Comparison of ENCODE assay signal across 18 mouse cellular contexts in the genomic region with DNA sequence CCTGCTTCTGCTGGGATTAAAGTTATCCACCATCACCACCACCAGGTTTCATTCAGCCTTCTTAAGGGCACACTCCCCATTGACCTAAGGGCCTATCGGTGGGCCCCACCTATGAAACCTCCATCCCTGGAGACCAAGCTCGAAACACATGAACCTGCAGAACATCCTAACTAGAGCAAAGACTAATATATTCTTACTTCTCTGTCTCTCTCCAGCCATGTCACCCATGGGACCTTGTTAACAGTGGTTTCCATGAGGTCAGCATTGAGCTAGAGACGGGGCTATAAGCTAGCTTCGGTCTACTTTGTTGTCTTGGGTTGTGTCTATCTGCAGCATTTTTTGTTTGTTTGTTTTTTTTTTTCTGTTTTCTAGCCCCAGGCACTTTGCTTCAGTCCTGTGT. TPM values are rescaled to one million over a fixed set of nuclear protein-coding genes. Genes with fewer than 3 reads are reported as not detected.
DNase-seq lines count a peak whose midpoint lies in the region; TF ChIP-seq lines count a peak whose summit lies in the region.
"Had no signal": no experiment of that assay in that cellular context is flagged by ENCODE, and none has a peak within 500 bp of the region (broad histone marks: within the 10 kb centered on the region; RNA-seq: fewer than 3 reads in every experiment).

No protein-coding gene starts in this region.

- H3K27ac ChIP-seq in CH12.LX (ENCODE audit: insufficient read depth, low read depth), result no peak overlapping the region

- peaks cover 9 to 34% of the 10 kb centered on the region in 2 experiments for H3K4me1 ChIP-seq in CH12.LX (ENCODE audit: control insufficient read depth in 1 of 2, insufficient read depth in 2 of 2)

- in situ Hi-C loops in CH12.LX (cut with MboI; ENCODE audit: low pct_ligation_motif_present, low pct_unique_long_range_greater_than_20kb, low sequenced_read_pairs), result no loop called here

- H3K9me3 ChIP-seq in CH12.LX (replicated peaks; ENCODE audit: low read length), result no peaks in the 10 kb centered on the region

- dilution Hi-C loops in CH12.LX (cut with MboI; ENCODE audit: extremely low pct_ligation_motif_present, extremely low pct_unique_long_range_greater_than_20kb, low sequenced_read_pairs), result no loop called here

- no peak overlapping the region for H3K4me3 ChIP-seq in CH12.LX (replicated peaks in 1 of 3; ENCODE audit: low read depth in 2 of 3, low read length in 2 of 3, poor library complexity in 1 of 3)

- no peak overlapping the region for H3K4me2 ChIP-seq in CH12.LX (ENCODE audit: insufficient read depth, low read depth, poor library complexity, severe bottlenecking)

- no peak for TF ChIP-seq RAD21 in CH12.LX (IDR thresholded peaks at IDR 0.05; ENCODE audit: low read depth, low read length)

- no peak for TF ChIP-seq POLR2A in CH12.LX (IDR thresholded peaks at IDR 0.05; ENCODE audit: low read depth, low read length)

- H3K36me3 ChIP-seq in CH12.LX (replicated peaks in 1 of 2; ENCODE audit: control insufficient read depth in 1 of 2, insufficient read depth in 1 of 2, low read length in 1 of 2), result no peaks in the 10 kb centered on the region
- no peaks in the 10 kb centered on the region for H3K36me3 ChIP-seq in splenic B cell, adult 2 months (ENCODE audit: control insufficient read depth, insufficient read depth, low read length, poor library complexity, severe bottlenecking)
- H3K36me3 ChIP-seq: G1E had no signal

- H3K9ac ChIP-seq in CH12.LX (ENCODE audit: insufficient read depth, low read depth), result no peak overlapping the region

- DNase-seq in CH12.LX (ENCODE audit: extremely low read depth), result peak; percentile 63
- peak; percentile 59 for DNase-seq in splenic B cell, adult 2 months (ENCODE audit: low read depth, low spot score)
- DNase-seq in thymus, postnatal 14 days, result no peak
- DNase-seq in kidney, postnatal 25 days, result no peak
- DNase-seq: adrenal gland, adult 2 months; adrenal gland, adult 8-10 months; adrenal gland, postnatal 10 days; adrenal gland, postnatal 14 days; adrenal gland, postnatal 25 days; adrenal gland, postnatal 36 days; B cell, adult 2 months; cerebellum, adult 11 months; cerebellum, adult 11-12 months; cerebellum, adult 18-20 months; cerebellum, adult 2 months had no signal

- no peak for TF ChIP-seq CTCF in CH12.LX (conservative IDR thresholded peaks at IDR 0.05 in 1 of 2, IDR thresholded peaks at IDR 0.05 in 1 of 2; ENCODE audit: low read depth in 2 of 2, low read length in 2 of 2)

- TF ChIP-seq EP300 in CH12.LX (IDR thresholded peaks at IDR 0.05; ENCODE audit: low read length), result peak; percentile 57; the same call in 1 of the 2 replicates

- H3K27me3 ChIP-seq in CH12.LX (replicated peaks), result peaks cover 1% of the 10 kb centered on the region
- H3K27me3 ChIP-seq in splenic B cell, adult 2 months (ENCODE audit: control insufficient read depth, insufficient read depth, low read length, poor library complexity, severe bottlenecking), result no peaks in the 10 kb centered on the region
- H3K27me3 ChIP-seq: Patski had no signal

- H3K79me2 ChIP-seq in CH12.LX (replicated peaks; ENCODE audit: control insufficient read depth, extremely low read depth, insufficient read depth, poor library complexity, severe bottlenecking), result no peaks in the 10 kb centered on the region

TF ChIP-seq in CH12.LX, 34 proteins besides CTCF, POLR2A, EP300 and RAD21:
- TF ChIP-seq IRF4 (IDR thresholded peaks at IDR 0.05; ENCODE audit: low read depth, low read length) (no peak), ZKSCAN1 (IDR thresholded peaks at IDR 0.05; ENCODE audit: borderline replicate concordance, low read depth, low read length) (no peak), PAX5 (IDR thresholded peaks at IDR 0.05; ENCODE audit: low read length) (no peak), TCF12 (IDR thresholded peaks at IDR 0.05; ENCODE audit: low read depth, low read length) (no peak), ZNF384 (IDR thresholded peaks at IDR 0.05; ENCODE audit: low read depth, low read length) (no peak), MAFK (IDR thresholded peaks at IDR 0.05; ENCODE audit: insufficient replicate concordance, low read length) (0 out of 2 replicates have a peak, but pooled peaks have one; percentile 40), CHD1 (IDR thresholded peaks at IDR 0.05; ENCODE audit: low read depth, low read length) (no peak), MYC (IDR thresholded peaks at IDR 0.05; ENCODE audit: low read depth, low read length) (no peak), ELF1 (IDR thresholded peaks at IDR 0.05; ENCODE audit: low read depth, low read length) (no peak), RCOR1 (conservative IDR thresholded peaks at IDR 0.05; ENCODE audit: low read depth, low read length) (no peak), TBP (conservative IDR thresholded peaks at IDR 0.05; ENCODE audit: low read depth, low read length) (no peak), MEF2A (IDR thresholded peaks at IDR 0.05; ENCODE audit: borderline replicate concordance, low read depth, low read length) (no peak), BHLHE40 (IDR thresholded peaks at IDR 0.05; ENCODE audit: low read depth, low read length) (no peak; the same call in 1 of the 2 replicates), NELFE (IDR thresholded peaks at IDR 0.05; ENCODE audit: low read depth, low read length) (no peak), KAT2A (IDR thresholded peaks at IDR 0.05; ENCODE audit: insufficient replicate concordance, low read length) (0 out of 2 replicates have a peak, but pooled peaks have one; percentile 33), UBTF (IDR thresholded peaks at IDR 0.05; ENCODE audit: low read depth, low read length) (no peak), CHD2 (IDR thresholded peaks at IDR 0.05; ENCODE audit: low read length) (no peak), MAZ (IDR thresholded peaks at IDR 0.05; ENCODE audit: low read depth, low read length) (no peak), POLR2AphosphoS2 (IDR thresholded peaks at IDR 0.05; ENCODE audit: low read depth, low read length) (no peak), ETS1 (conservative IDR thresholded peaks at IDR 0.05; ENCODE audit: low read depth, low read length) (no peak; the same call in 1 of the 2 replicates), NRF1 (IDR thresholded peaks at IDR 0.05; ENCODE audit: low read depth, low read length) (no peak), USF2 (conservative IDR thresholded peaks at IDR 0.05; ENCODE audit: low read depth, low read length) (no peak), JUND (conservative IDR thresholded peaks at IDR 0.05; ENCODE audit: low read depth, low read length) (peak; percentile 44; the same call in 1 of the 2 replicates), GABPA (IDR thresholded peaks at IDR 0.05; ENCODE audit: insufficient replicate concordance, low read depth, low read length) (no peak), ZC3H11A (IDR thresholded peaks at IDR 0.05; ENCODE audit: low read depth, low read length) (no peak)

RNA-seq across cellular contexts. Expression of a gene that starts 11.8 kb away (rescaled TPM):
- 20.9 and 21.6 TPM in 2 replicates for total RNA-seq in CH12.LX (2012; rRNA removed)
- total RNA-seq in CH12.LX (2014; rRNA removed), result 12.1 and 12.3 TPM in 2 replicates
- polyA plus RNA-seq in CH12.LX (2012; ENCODE audit: insufficient read length, low read depth), result 24.4 and 27.5 TPM in 2 replicates
- total RNA-seq: G1E had no signal
- polyA plus RNA-seq: G1E had no signal

RNA-seq across cellular contexts. Expression of a gene that starts 40.1 kb away (rescaled TPM):
- total RNA-seq in CH12.LX (2012; rRNA removed) (not detected in 2 replicates), CH12.LX (2014; rRNA removed) (not detected in 2 replicates)
- not detected in 2 replicates for polyA plus RNA-seq in CH12.LX (2012; ENCODE audit: insufficient read length, low read depth)
- polyA plus RNA-seq: CD4-positive, CD25-positive, alpha-beta regulatory T cell, adult 4 months had no signal

Comparison
In these comparisons a context has a peak if more than half of its experiments do, and no peak if none do; other contexts are left out.
1. DNase-seq: peak in CH12.LX (single experiment) and splenic B cell, adult 2 months (single experiment); none in thymus, postnatal 14 days (single experiment) and kidney, postnatal 25 days (0 of 2).